Mouse (Mus musculus): ENCODE measurements at regions not wholly inside any gene's neighbourhood (a gene's known extent, or its start where the extent isn't known, plus 50 kb on each side); places are given as distances from the start of the nearest gene placed in this dataset.
"Not testable (repeated sequence)": the region's sequence is repeated elsewhere in the genome, so short reads cannot be mapped to it uniquely, and the experiment has no call there.

- no peak for DNase-seq (ENCODE audit: low spot score)
Observed at GRCm38 (mm10) chr13:5367058-5367797, 494.1 kb upstream of the Klf6 start.

DNA sequence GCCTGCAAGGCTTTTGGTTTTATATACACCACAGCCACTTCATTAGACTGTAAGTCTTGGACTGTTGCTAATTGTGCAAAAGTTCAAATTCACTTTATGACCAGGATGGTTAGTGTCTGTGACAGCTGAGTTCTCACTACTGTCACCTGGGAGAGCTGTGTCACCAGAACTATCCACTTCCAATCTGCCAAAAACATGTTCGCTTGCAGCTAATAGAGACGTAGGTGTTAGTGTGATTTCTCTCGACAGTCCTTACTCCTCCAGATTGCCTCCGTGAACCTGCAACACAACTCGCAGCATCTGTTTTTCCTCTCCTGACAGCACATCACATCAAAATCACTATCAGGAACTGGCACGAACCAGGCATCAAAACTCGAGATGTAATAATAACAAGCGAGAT is 491.3 kb upstream of the Klf6 start:
- DNase-seq (ENCODE audit: low spot score), result no peak

DNA sequence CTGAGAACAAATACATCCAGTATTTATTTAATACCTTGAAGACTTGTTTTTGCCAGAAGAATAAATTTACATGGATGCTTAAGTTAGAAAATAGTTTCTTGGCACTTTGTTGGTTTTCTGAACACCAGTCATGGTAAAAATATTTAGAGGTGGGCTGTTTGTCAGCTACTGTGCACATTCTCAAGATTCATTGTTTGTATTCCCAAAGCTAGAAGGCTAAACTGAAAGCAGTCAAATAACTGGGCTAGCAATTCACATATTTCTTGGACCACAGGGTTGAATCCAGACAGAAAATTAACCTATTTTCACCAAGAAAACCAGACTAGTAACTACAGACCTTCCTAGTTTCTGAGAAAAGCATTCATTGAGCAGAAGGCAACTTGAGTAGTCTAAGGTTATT is 488.1 kb upstream of the Klf6 start:
- DNase-seq (ENCODE audit: low spot score), result no peak

GRCm38 (mm10) chr13:5408226-5408804 is 453.0 kb upstream of the Klf6 start:
- DNase-seq (ENCODE audit: low spot score), result no peak

DNA sequence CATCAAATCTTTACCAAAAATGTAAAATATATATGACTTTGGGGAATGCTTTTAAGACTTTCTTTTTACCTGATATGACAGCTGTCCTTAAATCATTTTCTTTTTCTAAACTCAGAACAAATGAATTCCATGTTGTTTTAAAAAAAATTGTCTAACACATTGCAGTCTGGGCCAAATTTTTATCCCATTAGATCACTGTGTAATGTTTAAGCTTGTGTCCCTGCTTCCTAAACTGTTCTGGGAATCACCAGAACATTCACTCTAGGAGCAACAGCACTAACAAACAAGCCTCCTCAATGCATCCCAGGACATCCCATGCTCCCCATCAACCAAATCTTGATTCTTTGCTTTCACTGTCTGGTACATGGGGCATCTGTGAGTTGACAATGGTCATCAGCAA is 449.2 kb upstream of the Klf6 start:
- no peak for DNase-seq (ENCODE audit: low spot score)

DNA sequence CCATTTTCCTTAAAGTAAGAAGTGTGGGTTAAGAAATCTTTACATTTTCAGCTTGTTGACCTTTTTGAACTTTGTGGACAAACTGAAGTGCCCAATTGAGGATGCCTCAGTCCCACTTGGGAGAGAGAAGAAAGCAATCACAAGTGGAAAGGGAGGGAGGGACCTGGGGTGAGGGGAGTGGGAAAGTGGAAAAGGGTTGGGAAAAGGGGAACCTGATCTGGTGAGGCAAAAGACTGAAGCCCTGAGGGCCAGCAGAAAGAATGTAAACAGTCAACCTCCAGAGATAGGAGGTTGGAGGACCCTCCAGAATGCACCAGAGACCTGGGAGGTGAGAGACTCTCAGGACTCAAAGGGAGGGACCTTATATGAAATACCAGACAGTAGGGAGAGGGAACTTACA is 448.3 kb upstream of the Klf6 start:
- DNase-seq (ENCODE audit: low spot score), result not testable (repeated sequence)

DNA sequence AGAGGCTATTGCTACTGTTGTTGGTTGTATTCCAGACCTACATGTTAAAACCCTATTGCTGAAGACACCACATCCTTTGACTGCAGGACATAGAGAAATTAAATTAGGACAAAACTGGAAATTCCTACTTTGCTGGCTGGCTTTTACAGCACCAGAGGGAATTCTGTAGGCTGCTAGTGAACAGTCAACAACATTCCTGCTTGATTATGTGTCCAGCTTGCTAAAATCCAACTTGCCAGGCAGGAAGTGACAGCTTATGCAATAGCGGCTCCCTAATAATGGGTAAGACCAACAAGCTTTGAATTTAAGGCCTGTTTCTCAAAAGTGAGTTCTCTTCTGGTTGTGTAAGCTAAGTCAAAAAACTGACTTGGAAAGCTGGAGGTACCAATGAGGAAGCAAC is 437.2 kb upstream of the Klf6 start:
- no peak for DNase-seq (ENCODE audit: low spot score)

- no peak for DNase-seq (ENCODE audit: low spot score)
Observed at GRCm38 (mm10) chr13:5425491-5426232, 435.6 kb upstream of the Klf6 start.

DNA sequence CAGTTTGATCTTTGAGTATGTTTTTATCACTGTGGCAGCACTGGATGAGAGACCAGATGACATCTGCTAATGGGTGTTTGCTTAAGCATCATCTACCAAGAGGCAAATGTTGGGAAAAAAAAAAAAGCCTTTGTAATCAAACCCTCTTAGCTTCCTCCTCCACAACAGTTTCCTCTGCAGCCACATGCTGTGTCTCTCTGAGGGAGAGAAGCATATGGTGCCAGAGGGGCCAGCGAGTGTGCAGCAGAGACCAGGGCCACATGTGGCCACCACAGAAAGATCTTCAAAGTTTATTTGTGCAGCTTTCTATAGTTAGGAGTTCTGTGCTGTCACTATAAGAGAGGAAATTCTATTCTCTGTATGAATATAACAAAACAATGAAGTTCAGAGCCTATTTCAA is 427.6 kb upstream of the Klf6 start:
- DNase-seq (ENCODE audit: low spot score), result no peak

- no peak for DNase-seq (ENCODE audit: low spot score)
Observed at GRCm38 (mm10) chr13:5435131-5435530, 426.2 kb upstream of the Klf6 start.

- DNase-seq (ENCODE audit: low spot score), result no peak
Observed at GRCm38 (mm10) chr13:5436191-5436590, 425.1 kb upstream of the Klf6 start.

GRCm38 (mm10) chr13:5440454-5440853 is 420.8 kb upstream of the Klf6 start:
- DNase-seq (ENCODE audit: low spot score), result no peak

- DNase-seq (ENCODE audit: low spot score), result no peak
Observed at GRCm38 (mm10) chr13:5444759-5445478, 416.4 kb upstream of the Klf6 start.

GRCm38 (mm10) chr13:5448601-5449000 is 412.7 kb upstream of the Klf6 start:
- DNase-seq (ENCODE audit: low spot score), result no peak

DNA sequence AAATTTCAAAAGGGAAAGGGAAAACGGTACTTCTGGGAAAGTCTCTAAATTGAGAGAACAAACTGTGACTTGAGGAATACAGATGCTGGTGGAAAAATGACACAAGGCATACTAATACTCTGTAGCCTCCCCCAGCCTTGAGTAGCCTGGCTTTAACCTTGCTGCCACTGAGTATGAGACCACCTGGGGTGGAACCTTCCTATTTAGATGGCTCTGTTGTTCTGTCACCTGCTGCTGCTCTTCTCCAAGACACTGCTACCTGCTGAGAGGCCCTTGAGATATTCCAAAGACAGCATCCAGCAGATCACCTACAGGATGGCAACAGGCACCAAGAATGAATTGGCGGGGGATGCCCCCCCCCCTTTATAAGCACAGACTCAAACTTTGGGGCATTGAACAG is 380.5 kb upstream of the Klf6 start:
- no peak for DNase-seq (ENCODE audit: low spot score)

DNA sequence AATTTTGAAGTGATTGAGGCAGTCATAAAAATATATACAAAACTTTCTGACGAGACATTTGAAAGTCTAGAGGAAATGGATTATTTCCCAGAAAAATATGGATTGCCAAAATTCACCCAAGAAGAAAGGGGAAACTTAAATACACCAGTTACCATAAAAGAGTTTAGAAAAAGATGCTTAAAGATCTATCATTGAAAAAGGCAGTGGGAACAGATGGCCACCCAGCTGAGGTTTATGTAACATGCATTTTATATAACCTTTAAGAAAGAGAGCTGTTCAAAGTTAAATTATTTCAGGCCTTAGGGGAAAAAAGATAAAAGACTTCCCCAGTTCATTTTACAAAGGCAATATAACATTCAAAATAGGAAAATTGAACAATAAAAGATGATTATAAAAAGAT is 369.0 kb upstream of the Klf6 start:
- DNase-seq (ENCODE audit: low spot score), result no peak

DNA sequence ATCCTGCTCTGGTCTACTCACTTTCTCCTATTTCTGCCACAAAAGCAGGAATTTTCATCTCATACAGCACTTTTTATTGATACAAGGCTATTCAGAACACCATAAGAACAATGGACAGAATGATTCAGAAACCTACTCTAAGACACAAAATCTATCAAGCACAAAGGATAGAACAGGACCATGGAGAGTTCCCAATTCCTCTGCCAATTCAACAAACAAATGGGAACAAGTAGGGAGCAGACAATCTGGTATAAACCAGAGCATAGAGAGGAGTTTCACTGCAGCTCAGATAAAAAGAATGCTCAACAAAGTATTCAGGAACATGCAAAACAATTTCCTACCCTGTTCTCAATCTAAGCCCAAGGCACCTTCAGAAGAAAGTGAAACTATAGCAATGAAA is 363.7 kb upstream of the Klf6 start:
- no peak for DNase-seq (ENCODE audit: low spot score)

DNA sequence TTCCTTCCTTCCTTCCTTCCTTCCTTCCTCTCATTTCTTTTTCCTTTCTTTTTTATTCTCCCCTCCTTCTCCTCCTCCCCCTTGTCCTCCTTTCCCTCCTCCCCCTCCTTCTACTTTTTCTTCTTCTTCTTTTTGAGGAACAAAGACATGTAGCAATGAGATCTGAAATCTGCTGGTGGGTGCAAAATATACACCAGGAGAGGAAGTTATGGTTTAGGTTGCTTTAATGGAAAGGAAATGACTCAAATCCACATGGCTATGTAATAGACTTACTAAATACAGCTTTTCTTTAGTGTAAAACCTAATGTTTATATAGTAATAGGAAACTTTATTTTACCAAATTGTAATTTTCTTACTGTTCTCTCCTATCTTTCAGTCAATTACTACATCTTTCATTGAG is 349.5 kb upstream of the Klf6 start:
- DNase-seq (ENCODE audit: low spot score), result no peak

DNA sequence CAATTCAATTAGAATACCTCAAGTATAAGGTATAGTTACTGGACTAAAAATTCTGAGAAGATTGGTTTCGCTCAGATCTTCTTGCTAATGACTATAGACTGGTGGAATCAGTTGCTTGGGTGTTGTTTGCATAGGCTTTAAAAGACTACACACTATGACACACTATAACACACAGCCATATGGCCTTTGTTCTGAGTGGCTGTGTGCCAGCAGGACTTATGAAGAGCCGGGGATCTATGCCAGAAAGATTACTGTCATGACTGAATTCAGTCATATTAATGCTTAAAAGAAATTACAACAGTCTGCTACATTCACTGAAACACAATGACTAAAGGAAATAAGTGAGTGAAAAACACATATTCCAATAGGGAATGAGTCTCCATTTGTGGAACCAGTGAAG is 345.7 kb upstream of the Klf6 start:
- no peak for DNase-seq (ENCODE audit: low spot score)

DNA sequence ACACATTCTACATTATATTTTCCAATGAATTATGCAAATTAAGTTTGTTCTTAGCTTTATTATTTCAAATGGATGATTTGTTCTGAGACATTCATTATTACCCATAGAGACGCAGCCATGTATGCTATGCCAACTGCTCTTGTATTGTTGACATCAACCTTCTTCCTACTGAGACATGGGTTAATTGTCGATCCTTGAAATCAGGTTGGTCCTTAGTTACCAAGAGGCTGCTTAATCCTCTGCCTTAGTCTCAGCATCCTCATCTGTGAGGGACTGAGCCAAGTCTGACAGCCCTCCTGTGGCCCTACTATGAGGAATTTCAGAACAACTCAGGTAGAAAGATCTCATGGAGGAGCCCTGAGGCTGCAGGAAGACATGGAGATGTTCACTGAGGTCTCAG is 345.2 kb upstream of the Klf6 start:
- no peak for DNase-seq (ENCODE audit: low spot score)

DNA sequence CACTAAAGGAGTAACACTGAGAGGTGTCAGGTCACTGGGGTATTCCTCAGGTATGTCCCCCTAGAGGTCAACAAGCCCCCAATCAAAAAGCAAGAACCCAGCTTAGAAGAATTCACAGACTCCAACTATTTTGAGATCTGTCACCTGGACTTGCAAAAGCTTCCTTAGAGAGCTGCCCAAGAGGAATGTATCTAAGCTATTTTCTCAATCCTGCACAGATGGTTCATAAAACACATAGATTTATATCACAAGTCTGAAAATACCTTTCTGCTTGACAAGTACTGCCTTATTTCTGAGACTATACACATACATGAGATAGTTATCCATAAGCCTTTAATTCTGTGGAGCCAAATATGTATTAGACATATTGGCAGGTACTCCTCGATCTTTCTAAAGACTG is 342.1 kb upstream of the Klf6 start:
- DNase-seq (ENCODE audit: low spot score), result no peak

GRCm38 (mm10) chr13:5519600-5519999 is 341.7 kb upstream of the Klf6 start:
- no peak for DNase-seq (ENCODE audit: low spot score)

GRCm38 (mm10) chr13:5527400-5527799 is 333.9 kb upstream of the Klf6 start:
- no peak for DNase-seq (ENCODE audit: low spot score)

Data from ovary, adult 18-20 months (tissue).